Mouse (Mus musculus): ENCODE data around the gene Lmln.

GRCm38 (mm10) chr16:33062682-33063131 is 386 bp downstream of the Lmln start:
- TF ChIP-seq CTCF (IDR thresholded peaks at IDR 0.05; ENCODE audit: extremely low read depth, insufficient read depth, insufficient read length, insufficient replicate concordance): no peak
- no peak for TF ChIP-seq POLR2A (IDR thresholded peaks at IDR 0.05; ENCODE audit: low read depth, low read length)
